ENCODE assay signal across 12 mouse cellular contexts in genomic region chr5:72095015-72095414, GRCm38 (mm10).
"Had no signal": no experiment of that assay in that cellular context is flagged by ENCODE, and none has a peak within 500 bp of the region (broad histone marks: within the 10 kb centered on the region; RNA-seq: fewer than 3 reads in every experiment).

No protein-coding gene starts in this region.

- H3K4me2 ChIP-seq: limb, embryonic 15.5 days; liver, embryonic 12.5 days; lung, embryonic 14.5 days; midbrain, embryonic 12.5 days; stomach, embryonic 15.5 days had no signal

- H3K27ac ChIP-seq: kidney, postnatal 0 days; limb, embryonic 15.5 days; liver, embryonic 12.5 days; midbrain, embryonic 12.5 days; stomach, embryonic 15.5 days had no signal

- H3K4me1 ChIP-seq: limb, embryonic 15.5 days; liver, embryonic 12.5 days; midbrain, embryonic 12.5 days; stomach, embryonic 15.5 days had no signal

- H3K4me3 ChIP-seq: limb, embryonic 15.5 days; liver, embryonic 12.5 days; midbrain, embryonic 12.5 days; stomach, embryonic 15.5 days had no signal

- H3K27me3 ChIP-seq: limb, embryonic 15.5 days; liver, embryonic 12.5 days; midbrain, embryonic 12.5 days; stomach, embryonic 15.5 days had no signal

- H3K36me3 ChIP-seq: limb, embryonic 15.5 days; liver, embryonic 12.5 days; midbrain, embryonic 12.5 days; stomach, embryonic 15.5 days had no signal

- DNase-seq: kidney, adult 11 months; left cerebral cortex, postnatal 4 days; lung, postnatal 4 days; right cerebral cortex, postnatal 14 days; thymus, adult 2 months; thymus, postnatal 25 days had no signal

- ATAC-seq: liver, embryonic 12.5 days had no signal

- H3K9ac ChIP-seq: limb, embryonic 15.5 days; liver, embryonic 12.5 days; lung, embryonic 14.5 days; midbrain, embryonic 12.5 days; stomach, embryonic 15.5 days had no signal

- H3K9me3 ChIP-seq: limb, embryonic 15.5 days; liver, embryonic 12.5 days; midbrain, embryonic 12.5 days; stomach, embryonic 15.5 days had no signal
